Mouse (Mus musculus) kidney, postnatal 25 days (tissue): Measurements from ENCODE around the gene Fbxo41.
"Not testable (repeated sequence)": the region's sequence is repeated elsewhere in the genome, so short reads cannot be mapped to it uniquely, and the experiment has no call there.

Source experiments
- DNase-seq, 2 experiments: peaks; one replicate each; pipeline ENCODE4 v3.0.0; 2021; ENCODE audit warnings: mixed read lengths in 2 of 2

The Fbxo41 gene

DNA sequence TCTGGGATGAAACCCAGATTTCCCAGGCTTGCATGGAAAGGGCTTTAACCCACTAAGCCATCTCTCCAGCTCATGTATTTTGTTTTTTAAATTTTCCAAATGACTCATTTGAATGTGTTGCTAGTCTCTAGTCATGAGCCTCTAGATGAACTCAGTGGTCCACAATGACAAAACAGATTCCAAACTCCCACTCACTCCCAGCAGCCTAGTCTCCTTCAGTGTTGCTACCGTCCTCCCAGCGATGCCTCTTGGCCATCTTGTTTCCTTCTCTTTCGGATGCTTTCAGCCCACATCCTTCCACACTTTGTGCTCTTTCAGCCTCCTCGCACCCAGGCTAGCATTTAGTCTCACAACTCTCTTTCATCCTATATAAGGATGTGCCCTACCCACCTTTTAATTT, 12.5 kb downstream of the Fbxo41 start:
- DNase-seq = no peak

DNA sequence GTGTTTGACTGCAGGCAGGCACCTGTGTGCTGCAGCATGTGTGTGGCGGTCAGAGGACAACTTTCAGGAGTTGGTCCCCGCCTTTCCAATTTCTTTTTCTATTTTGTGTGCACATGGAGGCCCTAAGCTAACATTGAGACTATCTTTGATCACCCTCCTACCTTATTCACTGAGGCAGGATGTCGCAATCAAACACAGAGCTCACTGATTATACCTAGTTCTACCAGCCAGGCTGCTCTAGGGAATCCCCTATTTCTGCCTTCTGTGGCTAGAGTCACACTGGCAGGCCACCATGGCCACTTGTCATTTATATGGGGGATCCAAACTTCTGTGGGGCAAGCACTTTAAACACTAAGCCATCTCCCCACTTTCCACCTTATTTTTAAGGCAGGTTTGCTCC, 13.1 kb downstream of the Fbxo41 start:
- no peak for DNase-seq

DNA sequence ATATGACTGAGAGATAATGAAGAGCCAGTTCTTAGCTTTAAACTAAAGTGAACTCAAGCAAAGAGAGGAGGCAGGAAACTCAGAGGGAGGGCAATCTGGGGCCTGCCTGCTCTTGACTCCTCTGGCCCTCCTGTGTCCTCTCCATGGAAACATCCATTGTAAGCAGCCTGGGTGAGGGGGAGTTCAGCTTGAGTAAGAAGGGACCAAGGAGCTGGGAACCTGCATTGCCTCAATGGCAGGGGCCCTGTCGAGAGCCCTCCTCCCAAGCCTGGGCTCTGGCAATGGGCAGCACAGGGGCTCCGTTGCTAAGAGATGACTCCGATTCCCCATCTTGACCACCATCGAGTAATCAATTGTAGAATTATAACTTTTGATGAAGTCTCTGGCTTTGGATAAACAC, 14.3 kb downstream of the Fbxo41 start:
- DNase-seq = no peak

DNA sequence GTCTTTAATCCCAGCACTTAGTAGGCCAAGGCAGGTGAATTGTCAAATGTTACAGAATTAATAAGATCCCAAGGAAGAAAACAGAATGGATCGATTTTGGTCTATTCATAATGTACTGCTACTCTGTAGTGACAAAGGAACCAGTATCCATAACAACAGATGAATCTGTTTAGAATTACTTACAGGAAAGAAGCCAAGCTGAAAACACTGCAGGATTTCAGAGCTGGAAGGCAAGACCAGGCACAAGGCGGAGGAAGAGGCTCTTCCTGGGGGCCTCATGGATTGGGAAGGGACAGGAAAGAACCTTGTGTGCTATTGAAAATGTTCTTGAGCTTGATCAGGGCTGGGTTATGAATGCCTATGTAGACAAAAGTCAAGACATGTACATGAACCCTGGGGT, 17.1 kb downstream of the Fbxo41 start:
- DNase-seq = no peak

DNA sequence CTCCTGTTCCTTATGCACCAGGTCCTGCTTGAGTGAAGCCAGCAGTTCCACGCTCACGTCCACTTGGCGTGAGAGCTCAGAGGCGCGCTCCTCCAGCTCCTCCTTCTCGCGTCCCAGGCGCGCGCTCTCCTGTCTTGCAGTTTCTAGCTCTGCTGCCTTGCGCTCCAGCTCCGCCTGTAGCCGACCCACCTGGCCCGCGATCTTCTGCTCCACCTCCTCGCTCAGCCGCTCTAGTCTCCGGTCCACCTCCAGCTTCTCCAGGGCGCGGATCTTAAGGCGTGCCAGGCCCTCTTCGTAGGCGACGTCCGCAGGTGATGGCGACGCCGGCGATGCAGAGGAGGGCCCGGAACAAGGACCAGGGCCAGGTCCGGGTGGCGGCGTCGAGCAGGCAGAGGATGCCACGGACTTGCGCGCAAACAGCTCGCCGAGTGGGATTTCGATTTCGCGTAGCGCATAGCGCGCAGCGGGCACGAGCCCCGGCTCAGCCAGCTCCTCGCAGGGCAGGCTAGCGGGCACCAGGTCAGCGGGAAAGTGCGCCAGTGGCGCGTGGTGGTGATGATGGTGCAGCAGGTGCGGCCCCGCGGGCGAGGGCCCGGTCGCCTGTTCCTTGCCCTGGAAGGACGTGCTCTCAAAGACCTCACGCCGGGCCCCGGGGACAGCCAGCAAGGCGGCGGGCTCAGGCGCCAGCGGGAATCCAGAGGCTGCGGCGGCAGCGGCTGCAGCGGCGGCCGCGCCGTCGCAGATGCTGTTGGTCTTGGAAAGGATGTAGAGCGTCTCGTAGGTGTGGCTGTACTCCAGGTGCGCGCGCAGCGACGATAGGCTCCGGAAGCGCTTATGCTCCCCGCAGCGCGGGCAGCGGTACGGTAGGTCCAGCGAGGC, 18.7 kb downstream of the Fbxo41 start:
- DNase-seq = no peak

DNA sequence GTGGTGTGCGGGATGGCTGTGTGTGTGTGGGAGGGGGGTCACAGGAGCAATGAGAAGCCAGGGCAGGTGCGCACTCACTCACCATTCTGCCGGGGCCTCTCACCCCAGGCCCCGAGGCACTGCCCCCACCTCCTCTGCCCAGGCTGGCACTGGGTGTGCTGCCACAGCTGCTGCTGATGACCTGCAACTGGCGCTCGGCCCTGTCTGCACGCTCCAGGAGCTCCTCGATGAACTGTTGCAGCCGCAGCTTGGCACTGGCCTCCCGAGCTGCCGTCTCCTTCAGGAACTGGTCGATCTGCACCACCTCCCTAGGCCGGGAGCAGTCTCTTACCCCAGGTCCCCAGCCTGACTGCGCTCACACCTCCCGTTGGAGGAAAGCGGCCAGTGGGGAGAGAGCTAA, 22.1 kb downstream of the Fbxo41 start:
- DNase-seq = peak; percentile 8 to 51

DNA sequence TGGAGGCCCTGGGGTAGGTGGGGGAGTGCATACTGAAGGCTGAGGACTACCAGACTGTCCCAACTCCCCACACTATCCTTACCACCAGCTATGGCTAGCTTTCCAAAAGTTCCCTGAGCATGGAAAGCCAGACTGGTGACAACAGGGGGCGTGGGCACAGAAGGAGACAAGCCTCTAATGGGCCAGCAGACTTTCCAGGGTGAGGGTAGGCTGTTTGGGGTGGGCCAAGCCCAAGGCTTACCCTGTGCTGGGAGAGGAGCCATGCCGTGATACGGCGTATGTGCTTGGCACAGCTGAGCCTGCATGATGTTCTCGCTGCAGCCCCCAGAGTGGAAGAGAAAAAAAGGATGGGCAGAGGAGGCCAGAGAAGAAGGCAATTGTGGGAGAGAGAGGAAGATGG, 22.8 kb downstream of the Fbxo41 start:
- no peak for DNase-seq

DNA sequence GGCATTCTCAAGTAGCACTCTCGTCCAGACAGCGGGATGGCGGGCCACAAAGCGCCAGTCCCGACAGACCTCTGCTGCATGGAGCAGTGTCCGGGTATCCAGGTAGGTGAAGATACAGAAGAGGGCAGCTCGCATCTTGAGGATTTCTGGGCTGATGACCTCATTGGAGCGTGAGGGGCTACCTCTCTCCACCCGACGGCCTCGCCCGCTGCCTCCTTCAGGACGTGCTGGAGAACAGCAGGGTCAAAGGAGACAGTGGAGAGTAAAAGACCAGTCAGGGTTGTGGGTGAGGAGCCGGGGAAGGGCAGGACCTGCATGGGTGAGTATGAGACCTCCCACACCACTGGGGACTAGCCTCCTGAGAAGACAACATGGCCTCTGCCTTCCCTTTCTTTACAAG, 24.4 kb downstream of the Fbxo41 start:
- no peak for DNase-seq

DNA sequence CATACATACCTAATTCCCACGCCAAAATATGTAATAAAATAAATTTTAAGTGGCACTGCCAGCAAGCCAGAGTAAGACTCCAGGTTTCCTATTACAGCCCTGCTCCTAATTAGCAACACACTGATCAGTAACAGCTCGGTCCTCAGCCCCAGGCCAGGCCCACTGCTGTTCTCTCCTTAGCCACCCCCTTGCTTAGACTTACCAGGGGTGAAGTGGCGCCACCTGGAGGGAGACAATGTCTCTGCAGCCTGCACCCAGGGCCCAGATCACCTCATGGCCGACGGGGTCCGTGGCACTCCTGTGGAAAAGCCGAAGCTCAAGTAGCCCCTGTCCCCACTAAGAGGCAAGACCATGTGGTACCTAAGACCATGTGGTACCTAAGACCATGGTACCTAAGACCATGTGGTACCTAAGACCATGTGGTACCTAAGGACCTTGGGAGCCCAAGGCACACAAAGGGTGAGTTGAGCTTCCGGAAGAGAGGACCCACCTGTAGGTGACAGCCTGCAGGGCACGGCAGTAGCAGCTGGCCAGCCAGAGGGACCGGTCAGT, 25.4 kb downstream of the Fbxo41 start:
- peak in 1 of 2 experiments; percentile 10 for DNase-seq

DNA sequence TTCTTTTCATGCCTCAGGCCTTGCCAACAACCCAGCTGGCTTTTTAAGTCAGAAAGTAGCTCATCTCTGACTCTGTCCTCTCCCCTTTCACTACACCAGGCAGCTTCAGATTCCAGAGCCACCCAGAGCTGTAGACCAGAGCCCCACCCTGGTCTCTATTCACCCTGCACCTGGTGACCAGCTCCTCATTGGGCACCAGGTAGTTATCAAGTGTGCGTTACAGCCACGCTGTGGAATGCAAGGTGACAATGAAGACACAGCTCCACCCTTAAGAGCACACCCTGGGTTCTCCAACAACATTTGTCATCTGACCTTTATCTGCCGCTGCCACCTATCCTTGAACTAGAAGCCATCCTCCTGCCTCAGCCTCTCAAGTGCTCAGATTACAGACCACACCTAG, 27.2 kb downstream of the Fbxo41 start:
- DNase-seq = no peak

DNA sequence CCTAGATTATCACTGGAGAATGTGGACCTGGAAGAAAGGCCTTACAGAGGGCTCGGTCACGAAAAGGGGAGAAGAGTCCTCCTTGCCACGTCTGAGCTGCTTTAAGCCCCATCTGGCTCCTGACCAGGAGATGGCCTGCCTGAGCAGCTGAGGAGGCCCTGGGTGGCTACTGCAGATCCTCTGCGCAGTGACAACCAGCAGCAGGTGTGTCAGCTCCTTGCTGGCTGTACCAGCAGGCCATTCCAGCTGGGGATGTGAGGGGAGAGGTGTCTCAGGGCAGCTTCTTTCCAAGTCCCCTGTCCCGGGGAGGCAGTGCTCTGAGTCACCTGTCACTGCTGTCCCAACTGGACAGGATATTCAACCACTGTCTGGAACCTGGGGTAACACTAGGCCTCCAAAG, 30.3 kb downstream of the Fbxo41 start:
- no peak for DNase-seq

DNA sequence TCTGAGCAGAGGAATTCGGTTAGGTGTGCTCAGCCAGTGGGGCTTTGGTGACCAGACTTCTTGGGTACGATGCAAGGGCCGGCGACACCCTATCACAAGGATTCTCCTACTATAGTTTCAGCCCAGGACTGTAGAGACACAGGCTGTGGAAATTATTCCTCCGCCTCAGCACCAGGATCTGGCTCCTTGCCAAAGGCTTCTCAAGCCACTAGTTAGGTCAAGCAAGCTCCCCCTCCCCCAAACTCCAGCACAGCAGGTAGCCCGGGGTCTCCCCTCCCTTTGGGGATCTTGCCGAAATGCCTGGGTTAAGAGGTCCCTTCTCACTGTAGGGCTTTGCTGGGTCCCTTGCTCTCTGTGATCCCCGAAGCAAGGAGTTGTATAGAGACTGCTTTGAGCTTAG, 30.8 kb downstream of the Fbxo41 start:
- DNase-seq = no peak

DNA sequence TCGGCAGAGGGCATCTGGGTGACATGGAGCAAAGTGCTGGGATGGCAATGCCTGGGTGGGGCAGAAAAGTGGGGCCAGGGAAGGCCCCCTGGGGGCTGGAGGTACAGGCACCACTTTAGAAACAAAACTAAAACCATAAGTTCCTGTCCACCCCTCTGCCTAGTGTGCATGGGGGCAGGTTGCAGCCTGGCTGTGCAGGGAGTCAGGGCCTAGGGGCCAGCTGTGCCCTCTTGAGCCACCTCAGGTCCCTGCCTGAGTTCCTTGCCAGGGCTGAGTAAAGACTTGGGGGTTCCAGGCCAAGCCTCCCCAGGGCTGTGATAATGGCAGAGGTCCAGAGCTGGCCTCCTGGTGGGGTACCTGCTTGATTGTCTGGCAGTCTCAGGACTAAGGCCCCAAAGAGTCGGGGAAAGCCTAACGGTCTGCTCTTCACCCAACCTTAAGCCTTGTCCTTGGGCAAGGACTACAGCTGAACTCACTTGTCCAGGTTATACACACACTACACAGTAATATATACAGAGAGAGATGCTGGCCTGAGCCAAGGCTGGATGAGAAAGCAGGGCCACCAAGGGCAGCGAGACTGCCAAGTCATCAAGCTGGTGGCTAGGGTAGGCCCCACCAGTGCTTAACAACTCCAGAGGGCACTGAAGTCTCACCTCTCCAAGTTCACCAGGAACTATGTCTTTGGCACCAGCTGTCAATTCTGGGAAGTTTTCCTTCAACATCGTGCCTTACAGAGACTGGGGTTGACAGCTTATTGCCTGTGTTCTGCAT, 32.9 kb downstream of the Fbxo41 start:
- DNase-seq = no peak

DNA sequence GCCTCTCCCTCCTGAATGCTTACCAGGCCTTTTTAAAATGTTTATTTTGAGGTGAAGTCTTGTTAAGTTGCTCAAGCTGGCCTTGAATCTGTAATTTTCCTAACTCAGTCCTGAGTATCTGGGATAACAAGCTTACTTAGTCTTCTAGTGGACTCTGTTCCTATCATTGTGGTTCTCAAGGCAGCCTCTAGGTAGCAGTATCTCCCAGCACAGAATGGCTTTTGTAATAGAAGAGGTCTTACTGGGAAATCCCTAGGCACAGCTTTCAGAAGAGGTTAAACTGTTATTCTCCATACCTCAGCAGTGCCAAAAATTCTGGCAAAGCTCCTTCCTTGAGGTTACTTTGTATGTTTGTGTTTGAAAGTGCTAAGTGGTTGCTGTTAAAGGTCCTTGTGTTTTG, 37.4 kb downstream of the Fbxo41 start:
- DNase-seq = no peak

DNA sequence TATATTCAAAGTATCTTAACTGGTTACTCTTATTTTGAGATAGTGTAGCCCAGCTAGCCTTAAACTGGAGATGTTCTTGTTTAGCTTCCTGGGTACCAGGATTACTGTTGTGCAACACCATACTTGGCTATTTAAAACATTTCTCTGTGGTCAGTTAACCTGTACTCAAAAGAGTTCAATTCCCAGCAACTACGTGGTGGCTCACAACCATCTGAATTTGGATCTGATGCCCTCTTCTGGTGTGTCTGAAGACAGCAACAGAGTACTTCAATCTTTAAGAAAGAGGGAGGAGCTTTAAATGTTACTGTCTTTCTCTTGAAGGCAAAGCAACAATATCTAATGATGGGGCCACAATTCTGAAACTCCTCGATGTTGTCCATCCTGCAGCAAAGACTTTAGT, 43.2 kb downstream of the Fbxo41 start:
- no peak for DNase-seq

DNA sequence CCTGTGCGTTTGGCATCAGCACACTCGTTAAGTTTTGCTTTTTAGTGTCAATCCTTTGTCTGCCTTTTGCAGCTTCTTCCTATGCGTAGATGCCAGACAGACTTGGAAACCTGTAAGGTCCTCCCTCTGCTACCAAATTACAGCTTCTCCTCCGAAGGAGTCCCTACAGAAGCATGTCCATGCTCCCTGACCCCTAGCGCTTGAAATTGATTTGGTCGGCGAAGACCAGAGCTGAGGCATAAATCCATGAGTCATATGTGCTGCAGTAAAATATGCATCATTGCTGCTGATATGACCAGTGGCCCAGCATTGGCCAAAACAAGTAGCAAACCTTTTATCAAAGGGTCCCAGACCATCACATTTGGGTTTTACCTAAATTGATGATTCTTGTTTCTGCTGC, 50.0 kb downstream of the Fbxo41 start:
- DNase-seq = no peak

DNA sequence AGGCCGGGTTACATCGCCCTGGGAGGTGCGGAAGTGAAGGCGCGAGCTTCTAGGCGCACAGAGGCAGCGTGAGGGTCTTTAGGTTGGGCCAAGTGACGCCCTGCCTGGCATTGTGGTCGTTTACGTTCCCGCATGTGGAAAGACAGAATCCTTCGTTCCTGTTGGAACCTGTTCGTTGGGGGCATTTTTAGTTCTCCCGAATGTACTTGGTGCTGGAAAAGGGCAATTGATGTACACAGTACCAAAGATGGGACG, 50.5 kb downstream of the Fbxo41 start:
- no peak for DNase-seq

DNA sequence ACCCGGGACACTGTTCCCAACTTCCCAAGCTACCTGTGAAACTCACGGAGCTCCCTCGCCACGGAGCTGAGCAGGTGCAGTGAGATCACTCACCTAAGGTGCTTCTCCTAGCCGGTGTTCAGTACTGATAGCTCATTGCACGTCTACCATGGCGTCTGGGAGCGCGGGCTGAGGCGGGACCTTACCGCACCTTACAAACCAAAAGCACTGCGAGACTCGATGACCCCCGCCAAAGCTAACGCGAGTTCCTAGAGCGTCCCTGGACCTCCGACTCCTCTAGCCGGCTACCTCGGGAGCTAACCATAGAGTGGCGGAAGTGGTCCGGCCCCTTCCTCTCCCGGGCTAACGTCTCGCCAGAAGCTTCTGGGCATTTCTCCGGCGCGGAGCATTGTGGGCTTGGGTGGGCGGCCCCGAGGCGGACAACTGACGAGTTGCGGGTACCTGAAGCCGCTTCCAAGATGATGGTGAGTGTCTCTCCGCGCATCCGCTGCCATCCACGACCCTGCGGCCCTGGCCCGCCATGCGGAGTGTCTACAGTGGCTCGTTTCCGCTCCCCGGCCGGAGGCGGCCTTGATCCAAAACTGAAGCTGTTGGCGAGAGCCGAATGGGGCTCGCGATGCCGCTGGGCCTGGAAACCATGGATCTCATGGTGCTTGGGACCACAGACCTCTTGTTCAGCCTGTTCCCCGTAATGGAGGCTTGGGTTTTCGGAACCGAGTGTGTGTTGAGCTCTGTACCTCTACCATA, 51.0 kb downstream of the Fbxo41 start, which contains the start of gene Pradc1:
Gene Pradc1 (minus strand): TSS at position 307 of the 747 bp plus-strand sequence.
- peak; percentile 98 to 99 for DNase-seq

DNA sequence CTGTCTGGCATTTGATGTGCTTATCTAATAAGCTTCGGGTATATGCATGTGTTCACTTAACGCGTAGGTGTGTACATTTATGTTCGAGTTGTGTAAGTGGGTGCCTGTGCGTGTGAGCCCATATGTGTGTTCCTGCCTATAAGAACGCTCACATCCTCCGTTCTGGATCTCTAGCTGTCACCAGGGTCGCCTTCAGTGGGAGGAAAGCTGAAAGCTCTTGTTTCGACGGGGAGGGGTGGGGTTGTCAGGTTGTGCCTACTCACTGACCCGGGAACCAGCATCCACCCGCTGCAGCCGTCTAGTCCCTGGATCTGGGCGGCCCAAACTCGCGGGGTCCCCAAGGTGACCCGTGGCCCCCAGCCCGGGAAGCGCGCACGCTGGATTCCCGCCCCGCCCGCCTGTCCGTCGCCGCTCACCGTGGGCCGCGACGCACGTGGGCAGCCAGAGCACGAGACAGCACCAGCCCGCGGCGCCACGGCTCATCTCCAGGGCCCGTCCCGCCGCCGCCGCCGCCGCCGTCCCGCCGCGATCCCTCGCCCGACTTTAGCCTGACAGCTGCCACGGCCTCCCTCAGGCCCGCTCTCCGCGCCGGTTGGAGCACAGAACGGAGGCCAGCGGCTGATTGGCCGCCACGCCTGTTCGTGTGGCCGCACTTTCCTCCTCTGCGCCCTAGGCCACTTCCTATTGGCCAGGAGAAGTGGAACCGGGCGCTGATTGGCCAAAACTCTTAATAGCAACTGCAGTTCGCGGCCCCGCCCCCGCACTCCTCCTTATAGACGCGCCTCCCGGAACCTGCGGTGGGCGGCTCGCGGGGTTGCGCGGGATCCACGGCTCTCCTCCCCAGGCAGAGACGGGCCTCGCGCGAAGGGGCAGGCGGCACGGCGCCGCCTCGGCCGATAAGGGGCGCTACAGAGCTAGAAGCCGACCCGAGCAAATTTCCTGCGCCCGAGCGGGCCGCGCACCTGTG, 51.8 kb downstream of the Fbxo41 start, which contains the start of gene Cct7:
Gene Cct7 (plus strand): TSS at position 818 of the 967 bp plus-strand sequence.
- DNase-seq = peak; percentile 100

DNA sequence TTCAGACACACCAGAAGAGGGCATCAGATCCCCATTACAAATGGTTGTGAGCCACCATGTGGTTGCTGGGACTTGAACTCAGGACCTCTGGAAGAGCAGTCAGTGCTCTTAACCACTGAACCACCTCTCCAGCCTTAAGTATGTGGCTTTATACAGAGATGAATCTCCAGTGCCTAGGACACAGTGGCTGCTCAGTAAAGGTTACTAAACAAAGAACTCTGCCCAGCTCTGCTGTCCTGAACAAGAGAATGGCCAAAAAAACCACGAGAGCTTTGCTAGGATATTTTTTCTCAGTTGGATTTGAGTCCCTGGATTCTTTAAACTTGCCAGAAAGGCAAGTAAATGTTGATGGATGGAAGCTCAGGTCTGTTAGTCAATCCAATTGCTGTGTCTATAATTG, 52.7 kb downstream of the Fbxo41 start:
- not testable (repeated sequence) for DNase-seq

DNA sequence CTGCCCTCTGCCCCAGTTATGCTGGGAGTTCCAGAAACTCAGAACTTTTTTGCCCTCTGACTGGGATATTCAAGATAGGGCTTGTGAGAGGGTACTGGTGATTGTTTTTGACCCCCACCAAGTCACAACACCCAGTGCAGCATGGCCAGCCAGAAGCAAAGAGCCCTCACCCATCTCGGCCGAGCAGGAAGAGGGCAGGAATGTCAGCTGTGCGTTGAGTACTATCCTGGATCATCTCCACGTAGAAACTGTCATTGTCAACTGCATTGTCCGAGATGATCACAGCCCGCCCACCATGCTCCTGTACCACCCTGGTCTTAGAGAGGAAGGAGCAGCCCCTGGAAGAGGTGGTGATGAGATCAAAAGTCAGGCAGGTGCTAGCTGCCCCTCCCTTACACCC, 55.4 kb downstream of the Fbxo41 start:
- DNase-seq = no peak

DNA sequence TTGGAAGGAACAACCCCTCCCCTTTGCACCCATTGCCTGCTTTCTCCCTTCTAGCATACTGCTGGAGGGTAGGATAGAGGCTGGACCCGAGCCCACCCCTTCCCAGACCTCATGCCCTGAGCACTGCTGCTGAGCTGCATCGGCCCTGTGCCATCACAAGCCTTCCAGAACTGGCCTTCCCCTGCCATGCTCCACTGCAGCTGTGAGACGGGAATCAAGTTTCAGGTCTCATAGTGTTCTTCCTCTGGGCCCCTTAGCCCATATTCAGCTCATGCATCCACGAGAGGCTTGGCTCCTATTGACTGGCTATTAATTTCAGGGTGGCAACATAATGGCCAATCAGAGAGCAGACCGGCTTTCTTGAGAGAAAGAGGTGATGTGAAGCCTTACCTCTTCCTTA, 57.5 kb downstream of the Fbxo41 start:
- no peak for DNase-seq
